Mouse (Mus musculus): ENCODE data around the gene Sel1l. TPM values are rescaled to one million over a fixed set of nuclear protein-coding genes. Genes with fewer than 3 reads are reported as not detected.

The Sel1l gene
- polyA plus RNA-seq, 1 experiment from 2014 or later = 102 TPM

GRCm38 (mm10) chr12:91808911-91809310 is 40.0 kb downstream of the Sel1l start:
- H3K36me3 ChIP-seq = peaks cover 69% of the 10 kb centered on the region

GRCm38 (mm10) chr12:91807761-91808160 is 41.2 kb downstream of the Sel1l start:
- Histone ChIP-seq H3K4me1 (replicated peaks) (no peaks in the 10 kb centered on the region), H3K4me2 (replicated peaks) (no peak overlapping the region), H3K36me3 (peaks cover 57% of the 10 kb centered on the region), H3K9ac (replicated peaks) (no peak overlapping the region), H3K4me3 (replicated peaks) (no peak overlapping the region), H3K27me3 (no peaks in the 10 kb centered on the region), H3K9me3 (no peaks in the 10 kb centered on the region), H3K27ac (no peak overlapping the region)
- no peak for ATAC-seq
- WGBS = 79% methylated on average over 6 of the region's 6 CpGs

More at GRCm38 (mm10) chr12:91808911-91809310, 40.0 kb downstream of the Sel1l start:
- ATAC-seq = no peak
- Histone ChIP-seq H3K9me3 (no peaks in the 10 kb centered on the region), H3K27ac (no peak overlapping the region), H3K4me3 (replicated peaks) (no peak overlapping the region), H3K4me1 (replicated peaks) (no peaks in the 10 kb centered on the region), H3K4me2 (replicated peaks) (no peak overlapping the region), H3K9ac (replicated peaks) (no peak overlapping the region), H3K27me3 (no peaks in the 10 kb centered on the region)
- WGBS = 94% methylated on average over 8 of the region's 8 CpGs

GRCm38 (mm10) chr12:91807095-91807494 is 41.9 kb downstream of the Sel1l start:
- Histone ChIP-seq H3K9me3 (no peaks in the 10 kb centered on the region), H3K36me3 (peaks cover 51% of the 10 kb centered on the region), H3K4me1 (replicated peaks) (no peaks in the 10 kb centered on the region), H3K4me2 (replicated peaks) (no peak overlapping the region), H3K27ac (no peak overlapping the region), H3K4me3 (replicated peaks) (no peak overlapping the region), H3K27me3 (no peaks in the 10 kb centered on the region), H3K9ac (replicated peaks) (no peak overlapping the region)
- no peak for ATAC-seq
- WGBS = 94% methylated on average over 11 of the region's 11 CpGs

- 88% methylated on average over 3 of the region's 3 CpGs for WGBS
- H3K9me3 ChIP-seq = no peaks in the 10 kb centered on the region
Measured at GRCm38 (mm10) chr12:91804262-91804661, 44.7 kb downstream of the Sel1l start.

GRCm38 (mm10) chr12:91803207-91803932 is 45.6 kb downstream of the Sel1l start:
- Histone ChIP-seq H3K4me3 (replicated peaks) (no peak overlapping the region), H3K4me1 (replicated peaks) (no peaks in the 10 kb centered on the region), H3K4me2 (replicated peaks) (no peak overlapping the region), H3K27me3 (no peaks in the 10 kb centered on the region), H3K36me3 (peaks cover 18% of the 10 kb centered on the region), H3K9me3 (no peaks in the 10 kb centered on the region), H3K9ac (replicated peaks) (no peak overlapping the region), H3K27ac (no peak overlapping the region)
- WGBS = 72% methylated on average over 13 of the region's 13 CpGs
- ATAC-seq = no peak

More at GRCm38 (mm10) chr12:91804262-91804661, 44.7 kb downstream of the Sel1l start:
- H3K4me2 ChIP-seq (replicated peaks) = no peak overlapping the region
- no peak overlapping the region for H3K27ac ChIP-seq
- no peaks in the 10 kb centered on the region for H3K4me1 ChIP-seq (replicated peaks)
- no peaks in the 10 kb centered on the region for H3K27me3 ChIP-seq
- H3K9ac ChIP-seq (replicated peaks) = no peak overlapping the region
- H3K4me3 ChIP-seq (replicated peaks) = no peak overlapping the region
- peaks cover 27% of the 10 kb centered on the region for H3K36me3 ChIP-seq
- no peak for ATAC-seq

- Histone ChIP-seq H3K27ac (no peak overlapping the region), H3K9ac (replicated peaks) (no peak overlapping the region), H3K4me2 (replicated peaks) (no peak overlapping the region), H3K4me3 (replicated peaks) (no peak overlapping the region), H3K9me3 (no peaks in the 10 kb centered on the region), H3K36me3 (peaks cover 12% of the 10 kb centered on the region), H3K4me1 (replicated peaks) (no peaks in the 10 kb centered on the region), H3K27me3 (no peaks in the 10 kb centered on the region)
- ATAC-seq = no peak
- WGBS = 75% methylated on average over 12 of the region's 12 CpGs
Measured at GRCm38 (mm10) chr12:91802586-91803206, 46.3 kb downstream of the Sel1l start.

- H3K4me2 ChIP-seq (replicated peaks) = no peak overlapping the region
- H3K4me3 ChIP-seq (replicated peaks) = no peak overlapping the region
- H3K36me3 ChIP-seq = no peaks in the 10 kb centered on the region
- no peak for ATAC-seq
- H3K27me3 ChIP-seq = no peaks in the 10 kb centered on the region
- H3K4me1 ChIP-seq (replicated peaks) = no peaks in the 10 kb centered on the region
- WGBS = 63% methylated on average over 6 of the region's 6 CpGs
- H3K27ac ChIP-seq = no peak overlapping the region
- H3K9me3 ChIP-seq = no peaks in the 10 kb centered on the region
- no peak overlapping the region for H3K9ac ChIP-seq (replicated peaks)
Measured at GRCm38 (mm10) chr12:91800861-91801385, 48.0 kb downstream of the Sel1l start.

- Histone ChIP-seq H3K27ac (no peak overlapping the region), H3K4me2 (replicated peaks) (no peak overlapping the region), H3K4me3 (replicated peaks) (no peak overlapping the region), H3K36me3 (no peaks in the 10 kb centered on the region), H3K27me3 (no peaks in the 10 kb centered on the region), H3K9me3 (no peaks in the 10 kb centered on the region), H3K9ac (replicated peaks) (no peak overlapping the region), H3K4me1 (replicated peaks) (no peaks in the 10 kb centered on the region)
- no peak for ATAC-seq
- 77% methylated on average over 12 of the region's 12 CpGs for WGBS
Measured at GRCm38 (mm10) chr12:91799821-91800335, 49.1 kb downstream of the Sel1l start.

- no peak for ATAC-seq
- Histone ChIP-seq H3K27me3 (no peaks in the 10 kb centered on the region), H3K9me3 (no peaks in the 10 kb centered on the region), H3K4me2 (replicated peaks) (no peak overlapping the region), H3K27ac (no peak overlapping the region), H3K36me3 (no peaks in the 10 kb centered on the region), H3K9ac (replicated peaks) (no peak overlapping the region), H3K4me3 (replicated peaks) (no peak overlapping the region), H3K4me1 (replicated peaks) (no peaks in the 10 kb centered on the region)
- WGBS = 28% methylated on average over 6 of the region's 6 CpGs
Measured at GRCm38 (mm10) chr12:91799379-91799773, 49.6 kb downstream of the Sel1l start.

GRCm38 (mm10) chr12:91798720-91799378 is 50.1 kb downstream of the Sel1l start:
- H3K9me3 ChIP-seq = no peaks in the 10 kb centered on the region
- no peak overlapping the region for H3K4me2 ChIP-seq (replicated peaks)
- no peaks in the 10 kb centered on the region for H3K4me1 ChIP-seq (replicated peaks)
- 85% methylated on average over 6 of the region's 6 CpGs for WGBS
- no peak overlapping the region for H3K9ac ChIP-seq (replicated peaks)
- no peak overlapping the region for H3K27ac ChIP-seq
- no peaks in the 10 kb centered on the region for H3K27me3 ChIP-seq
- ATAC-seq = 0 out of 2 replicates have a peak, but pooled peaks have one; percentile 48
- H3K4me3 ChIP-seq (replicated peaks) = no peak overlapping the region
- no peaks in the 10 kb centered on the region for H3K36me3 ChIP-seq

GRCm38 (mm10) chr12:91796774-91797173 is 52.2 kb downstream of the Sel1l start:
- ATAC-seq = no peak
- H3K27me3 ChIP-seq = no peaks in the 10 kb centered on the region
- no peak overlapping the region for H3K9ac ChIP-seq (replicated peaks)
- WGBS = 69% methylated on average over 4 of the region's 4 CpGs
- H3K4me3 ChIP-seq (replicated peaks) = no peak overlapping the region
- H3K27ac ChIP-seq = no peak overlapping the region
- no peaks in the 10 kb centered on the region for H3K9me3 ChIP-seq
- no peaks in the 10 kb centered on the region for H3K36me3 ChIP-seq
- no peaks in the 10 kb centered on the region for H3K4me1 ChIP-seq (replicated peaks)
- no peak overlapping the region for H3K4me2 ChIP-seq (replicated peaks)

GRCm38 (mm10) chr12:91793266-91793665 is 55.7 kb downstream of the Sel1l start:
- no peaks in the 10 kb centered on the region for H3K27me3 ChIP-seq
- ATAC-seq = no peak
- WGBS = 75% methylated on average over 8 of the region's 8 CpGs

More at GRCm38 (mm10) chr12:91793266-91793665, 55.7 kb downstream of the Sel1l start:
- Histone ChIP-seq H3K4me2 (replicated peaks) (no peak overlapping the region), H3K36me3 (no peaks in the 10 kb centered on the region), H3K4me3 (replicated peaks) (no peak overlapping the region), H3K9ac (replicated peaks) (no peak overlapping the region), H3K4me1 (replicated peaks) (no peaks in the 10 kb centered on the region), H3K9me3 (no peaks in the 10 kb centered on the region), H3K27ac (no peak overlapping the region)

Data from midbrain, embryonic 13.5 days (tissue).